Mouse (Mus musculus): ENCODE data around the gene Rab30.

GRCm38 (mm10) chr7:92842254-92842653 is 100.9 kb downstream of the Rab30 start:
- TF ChIP-seq CTCF (conservative IDR thresholded peaks at IDR 0.05; ENCODE audit: low read length): no peak
- TF ChIP-seq NANOG (IDR thresholded peaks at IDR 0.05; ENCODE audit: borderline replicate concordance, low read length): no peak

Measured in E14TG2a.4 (cell line).